Mouse (Mus musculus) liver, embryonic 14.5 days (tissue): ENCODE measurements around the gene Nfil3.

ENCODE experiments used
- CTCF ChIP-seq: IDR thresholded peaks from 2 replicates; pipeline ENCODE4 v1.5.1; 2016; ENCODE audit warnings: antibody characterized with exemption, low read depth, control low read depth
- EP300 ChIP-seq: IDR thresholded peaks from 2 replicates; pipeline ENCODE4 v1.6.1; 2016; ENCODE audit warnings: antibody characterized with exemption, low read depth

DNA sequence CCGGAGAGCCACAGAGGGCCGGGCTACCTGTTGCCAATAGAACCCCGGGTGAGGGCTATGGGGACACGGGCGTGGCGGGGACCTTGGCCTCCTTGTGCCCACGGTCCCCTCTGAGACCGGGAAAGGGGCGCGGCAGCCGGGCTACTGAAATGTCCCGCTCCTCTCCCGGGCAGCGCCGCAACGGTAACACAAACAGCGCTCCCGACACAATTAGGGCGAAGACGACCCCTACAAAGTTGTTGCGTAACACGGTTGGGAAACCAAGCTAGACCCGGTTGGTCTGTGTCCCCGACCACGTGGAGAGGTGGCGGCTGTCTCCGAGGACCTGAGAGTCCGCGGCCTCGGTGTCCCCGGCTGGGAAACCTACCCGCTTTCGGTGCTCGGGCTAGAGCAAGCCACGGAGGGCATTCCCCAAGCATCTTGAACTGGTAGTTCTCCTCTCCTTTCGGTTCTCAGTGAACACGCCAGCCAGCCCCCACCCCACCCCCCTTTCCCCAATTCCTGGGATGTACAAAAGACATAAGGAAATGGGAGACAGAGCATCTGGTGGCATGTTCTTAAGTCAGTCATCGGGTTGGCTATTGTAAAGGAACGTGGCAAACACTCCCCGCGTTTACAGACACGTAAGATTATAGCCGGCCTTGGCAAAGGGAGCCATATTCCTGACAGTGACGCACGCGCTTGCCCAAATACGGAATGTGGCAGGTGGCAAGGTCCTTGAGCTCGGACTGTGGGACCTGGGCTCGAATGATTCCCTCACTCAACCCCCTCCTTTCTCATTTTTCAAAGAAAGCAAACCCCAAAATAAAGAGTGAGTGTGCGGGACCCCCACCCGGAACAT is 788 bp upstream of the Nfil3 start:
- TF ChIP-seq CTCF: no peak
- TF ChIP-seq EP300: no peak
